Mouse (Mus musculus): ENCODE data around the gene Olfr1425. TPM values are rescaled to one million over a fixed set of nuclear protein-coding genes. Genes with fewer than 3 reads are reported as not detected.
"Not testable (repeated sequence)": the region's sequence is repeated elsewhere in the genome, so short reads cannot be mapped to it uniquely, and the experiment has no call there.

Olfr1425 gene
- polyA plus RNA-seq (2016; fragmentation: Nextera tagmentation; extraction: Ambion mirVana): not detected in 2 replicates

DNA sequence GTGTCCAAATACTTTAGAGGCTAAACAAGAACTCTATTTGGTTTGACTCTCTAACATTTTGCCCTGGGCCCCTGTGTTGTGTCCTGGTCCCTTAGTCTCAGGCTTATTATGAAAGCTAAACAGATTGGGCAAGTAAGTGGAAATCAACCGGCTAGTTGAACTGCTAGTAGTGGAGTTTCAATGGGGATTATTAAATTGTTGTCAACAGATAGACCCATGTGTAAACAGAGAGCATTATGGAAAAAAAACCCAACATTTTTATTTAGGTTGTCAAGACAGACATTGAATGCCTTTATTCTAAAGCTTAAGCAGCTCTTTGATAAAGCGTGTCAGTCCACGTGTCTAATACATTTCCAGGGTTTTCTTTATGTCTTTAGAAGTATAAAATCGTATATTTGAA lies at the start of gene Olfr1425:
Gene Olfr1425, minus strand, starts transcription at position 101 of the 400 bp plus-strand sequence.
- 85% methylated on average over 4 of the region's 4 CpGs for WGBS
- not testable (repeated sequence) for H3K9ac ChIP-seq (replicated peaks); H3K4me1 ChIP-seq

GRCm38 (mm10) chr19:12123103-12123502 lies 45.6 kb upstream of the Olfr1425 start, which contains the start of gene Olfr76:
Gene Olfr76, minus strand, starts transcription at chr19:12123203.
- 74% methylated on average over 3 of the region's 3 CpGs for WGBS
- Histone ChIP-seq H3K4me1 (no peaks in the 10 kb centered on the region), H3K9ac (replicated peaks) (no peak within 1 kb of the TSS), H3K27me3 (no peaks in the 10 kb centered on the region), H3K9me3 (no peaks in the 10 kb centered on the region), H3K36me3 (no peaks in the 10 kb centered on the region), H3K4me3 (no peak within 1 kb of the TSS), H3K4me2 (replicated peaks) (no peak within 1 kb of the TSS), H3K27ac (replicated peaks) (no peak within 1 kb of the TSS)
- ATAC-seq (ENCODE audit: low FRiP score, low read depth): no peak

More for the DNA sequence above, at the start of gene Olfr1425:
- ATAC-seq (ENCODE audit: low FRiP score, low read depth); H3K4me2 ChIP-seq (replicated peaks); H3K4me3 ChIP-seq; H3K27me3 ChIP-seq; H3K27ac ChIP-seq (replicated peaks); H3K36me3 ChIP-seq; H3K9me3 ChIP-seq: not testable (repeated sequence)

DNA sequence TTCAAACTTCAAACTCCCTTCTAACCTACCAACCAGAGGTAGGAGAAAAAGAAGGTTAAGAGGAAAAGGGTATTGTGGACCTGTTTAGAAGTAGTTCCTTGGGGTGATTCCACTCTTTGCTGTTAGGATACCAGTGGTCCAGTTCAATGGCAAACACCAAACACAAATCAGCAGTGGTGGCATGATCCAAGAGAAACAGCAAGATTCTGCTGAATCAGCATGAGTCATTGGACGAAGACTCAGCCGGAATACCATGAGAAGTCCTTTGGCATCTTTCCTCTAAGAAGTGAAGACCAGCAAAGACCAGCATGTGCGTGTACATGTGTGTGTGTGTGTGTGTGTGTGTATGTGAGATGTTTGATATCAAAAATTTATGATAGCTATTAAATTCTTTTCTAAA lies 38.9 kb upstream of the Olfr1425 start:
- no peaks in the 10 kb centered on the region for H3K4me1 ChIP-seq
- 90% methylated on average over 3 of the region's 3 CpGs for WGBS
- no peak for ATAC-seq (ENCODE audit: low FRiP score, low read depth)
- no peak overlapping the region for H3K4me2 ChIP-seq (replicated peaks)
- no peaks in the 10 kb centered on the region for H3K27me3 ChIP-seq
- H3K9ac ChIP-seq (replicated peaks): no peak overlapping the region
- H3K9me3 ChIP-seq: no peaks in the 10 kb centered on the region
- H3K36me3 ChIP-seq: no peaks in the 10 kb centered on the region
- H3K27ac ChIP-seq (replicated peaks): no peak overlapping the region
- no peak overlapping the region for H3K4me3 ChIP-seq

DNA sequence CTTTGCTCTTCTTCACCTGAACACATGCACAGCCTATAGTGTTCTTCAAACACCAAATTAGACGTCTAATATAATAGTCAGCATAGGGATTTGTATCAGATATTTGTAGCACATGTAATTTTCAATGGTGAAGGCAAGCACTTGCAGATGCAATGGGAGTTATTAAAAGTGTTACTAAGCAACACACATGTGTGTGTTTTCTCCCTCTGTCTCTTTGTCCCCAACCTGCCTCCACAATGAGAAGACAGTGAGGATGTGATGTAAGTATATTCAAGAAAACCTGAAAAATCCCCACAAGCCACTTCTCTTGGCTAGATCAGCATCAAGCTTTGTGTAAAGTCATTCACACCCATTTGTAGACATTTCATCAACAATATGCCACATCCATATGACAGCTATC lies 38.3 kb upstream of the Olfr1425 start, which contains the start of gene Olfr1428:
Gene Olfr1428, minus strand, starts transcription at position 101 of the 400 bp plus-strand sequence.
- Histone ChIP-seq H3K27me3 (no peaks in the 10 kb centered on the region), H3K4me1 (no peaks in the 10 kb centered on the region), H3K9ac (replicated peaks) (no peak within 1 kb of the TSS), H3K9me3 (no peaks in the 10 kb centered on the region), H3K4me3 (no peak within 1 kb of the TSS), H3K36me3 (no peaks in the 10 kb centered on the region), H3K27ac (replicated peaks) (no peak within 1 kb of the TSS), H3K4me2 (replicated peaks) (no peak within 1 kb of the TSS)
- 80% methylated on average over 1 of the region's 1 CpGs for WGBS
- ATAC-seq (ENCODE audit: low FRiP score, low read depth): no peak

DNA sequence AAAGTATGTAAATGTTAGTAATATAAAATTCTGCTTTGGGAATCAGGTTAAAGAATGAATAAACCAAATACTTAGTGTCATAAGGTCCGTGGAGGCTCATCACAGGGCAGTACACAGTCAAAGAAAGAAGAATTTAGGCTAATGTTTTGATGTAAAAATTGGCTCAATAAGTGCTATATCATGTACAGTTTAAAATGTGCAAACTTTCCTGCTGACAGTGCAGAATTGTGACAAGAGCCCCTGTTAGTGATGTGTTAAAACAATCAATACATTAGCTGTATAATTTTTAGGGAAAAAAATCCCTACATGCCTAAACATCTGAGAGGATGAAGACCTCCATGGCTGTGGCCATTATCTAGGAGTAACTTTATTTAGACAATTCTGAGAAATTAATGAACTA lies 36.3 kb upstream of the Olfr1425 start:
- no peak overlapping the region for H3K4me2 ChIP-seq (replicated peaks)
- H3K27me3 ChIP-seq: no peaks in the 10 kb centered on the region
- H3K27ac ChIP-seq (replicated peaks): no peak overlapping the region
- WGBS: 63% methylated on average over 1 of the region's 1 CpGs
- H3K9me3 ChIP-seq: no peaks in the 10 kb centered on the region
- H3K36me3 ChIP-seq: no peaks in the 10 kb centered on the region
- ATAC-seq (ENCODE audit: low FRiP score, low read depth): no peak
- H3K9ac ChIP-seq (replicated peaks): no peak overlapping the region
- H3K4me3 ChIP-seq: no peak overlapping the region
- H3K4me1 ChIP-seq: no peaks in the 10 kb centered on the region

DNA sequence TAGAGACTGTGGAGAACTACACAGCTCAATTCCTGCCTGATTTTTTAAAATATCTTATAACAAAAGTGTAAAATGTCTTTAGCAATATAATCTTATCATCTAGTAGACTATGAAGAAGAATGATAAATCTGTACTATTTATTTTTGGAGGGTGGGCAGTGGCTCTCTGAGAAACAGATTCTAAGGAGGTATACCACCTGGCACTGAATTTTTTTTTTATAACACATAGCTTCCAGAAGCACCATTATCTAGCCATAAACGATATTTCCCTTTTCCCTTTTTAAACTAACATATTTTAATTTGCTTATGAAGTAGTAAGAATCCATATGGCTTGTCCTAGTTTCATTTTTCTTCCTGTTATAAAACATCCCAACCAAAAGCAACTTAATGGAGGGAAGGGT lies 27.0 kb upstream of the Olfr1425 start:
- Histone ChIP-seq H3K27me3 (no peaks in the 10 kb centered on the region), H3K27ac (replicated peaks) (no peak overlapping the region), H3K9ac (replicated peaks) (no peak overlapping the region), H3K4me2 (replicated peaks) (no peak overlapping the region), H3K4me3 (no peak overlapping the region), H3K9me3 (no peaks in the 10 kb centered on the region), H3K36me3 (no peaks in the 10 kb centered on the region), H3K4me1 (no peaks in the 10 kb centered on the region)
- WGBS: 70% methylated on average over 1 of the region's 1 CpGs
- no peak for ATAC-seq (ENCODE audit: low FRiP score, low read depth)

- no peak within 1 kb of the TSS for H3K4me3 ChIP-seq
- no peaks in the 10 kb centered on the region for H3K27me3 ChIP-seq
- H3K36me3 ChIP-seq: no peaks in the 10 kb centered on the region
- ATAC-seq (ENCODE audit: low FRiP score, low read depth): no peak
- no peak within 1 kb of the TSS for H3K9ac ChIP-seq (replicated peaks)
- H3K9me3 ChIP-seq: no peaks in the 10 kb centered on the region
- no peak within 1 kb of the TSS for H3K27ac ChIP-seq (replicated peaks)
- no peak within 1 kb of the TSS for H3K4me2 ChIP-seq (replicated peaks)
- H3K4me1 ChIP-seq: no peaks in the 10 kb centered on the region
- WGBS: 93% methylated on average over 2 of the region's 2 CpGs
These were observed 25.7 kb upstream of the Olfr1425 start, which contains the start of gene Olfr1427 for GRCm38 (mm10) chr19:12103234-12103633. Gene Olfr1427, minus strand, starts transcription at chr19:12103334.

DNA sequence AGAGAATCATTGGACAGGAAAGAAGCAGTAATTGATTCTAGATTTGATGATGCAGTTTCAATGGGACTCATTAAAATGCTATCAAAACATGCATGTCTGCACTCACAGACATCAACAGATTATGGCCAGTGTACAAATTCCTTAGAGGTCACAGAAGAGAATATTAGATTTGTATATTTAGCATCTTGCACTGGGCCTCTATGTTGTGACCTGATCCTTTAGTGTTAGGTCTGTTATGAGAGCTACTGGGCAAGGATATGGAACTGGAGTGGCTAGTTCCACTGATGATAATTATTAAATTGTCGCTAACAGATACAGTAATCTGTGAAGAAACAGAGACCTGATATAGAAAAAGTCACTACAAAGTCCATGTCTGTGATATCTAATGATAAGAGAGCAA lies 14.4 kb upstream of the Olfr1425 start, which contains the start of gene Olfr1426:
Gene Olfr1426, minus strand, starts transcription at position 101 of the 400 bp plus-strand sequence.
- Histone ChIP-seq H3K36me3 (no peaks in the 10 kb centered on the region), H3K4me1 (no peaks in the 10 kb centered on the region), H3K4me2 (replicated peaks) (no peak within 1 kb of the TSS), H3K27me3 (no peaks in the 10 kb centered on the region), H3K27ac (replicated peaks) (no peak within 1 kb of the TSS), H3K9ac (replicated peaks) (no peak within 1 kb of the TSS), H3K4me3 (no peak within 1 kb of the TSS), H3K9me3 (no peaks in the 10 kb centered on the region)
- 87% methylated on average over 1 of the region's 1 CpGs for WGBS
- no peak for ATAC-seq (ENCODE audit: low FRiP score, low read depth)

- not testable (repeated sequence) for H3K9me3 ChIP-seq; H3K4me1 ChIP-seq; H3K27me3 ChIP-seq; H3K27ac ChIP-seq (replicated peaks); H3K4me2 ChIP-seq (replicated peaks); H3K9ac ChIP-seq (replicated peaks); ATAC-seq (ENCODE audit: low FRiP score, low read depth); H3K4me3 ChIP-seq; H3K36me3 ChIP-seq
- WGBS: 81% methylated on average over 1 of the region's 1 CpGs
These were observed 8.0 kb downstream of the Olfr1425 start for GRCm38 (mm10) chr19:12069546-12069945.

GRCm38 (mm10) chr19:12067806-12068205 lies 9.7 kb downstream of the Olfr1425 start:
- H3K9me3 ChIP-seq; H3K4me1 ChIP-seq; H3K27me3 ChIP-seq; ATAC-seq (ENCODE audit: low FRiP score, low read depth); H3K4me3 ChIP-seq; H3K27ac ChIP-seq (replicated peaks); H3K9ac ChIP-seq (replicated peaks); H3K36me3 ChIP-seq; H3K4me2 ChIP-seq (replicated peaks): not testable (repeated sequence)
- 69% methylated on average over 1 of the region's 1 CpGs for WGBS

GRCm38 (mm10) chr19:12062582-12062981 lies 14.9 kb downstream of the Olfr1425 start, which contains the start of gene Olfr1424:
Gene Olfr1424, minus strand, starts transcription at chr19:12062682.
- not testable (repeated sequence) for H3K9ac ChIP-seq (replicated peaks); H3K4me2 ChIP-seq (replicated peaks); ATAC-seq (ENCODE audit: low FRiP score, low read depth)

GRCm38 (mm10) chr19:12043163-12043562 lies 34.4 kb downstream of the Olfr1425 start:
- Histone ChIP-seq H3K27ac (replicated peaks) (no peak overlapping the region), H3K4me1 (no peaks in the 10 kb centered on the region), H3K27me3 (no peaks in the 10 kb centered on the region), H3K9me3 (no peaks in the 10 kb centered on the region), H3K36me3 (no peaks in the 10 kb centered on the region), H3K9ac (replicated peaks) (no peak overlapping the region), H3K4me3 (no peak overlapping the region), H3K4me2 (replicated peaks) (no peak overlapping the region)
- WGBS: 88% methylated on average over 5 of the region's 5 CpGs
- ATAC-seq (ENCODE audit: low FRiP score, low read depth): no peak

More at GRCm38 (mm10) chr19:12062582-12062981, 14.9 kb downstream of the Olfr1425 start, which contains the start of gene Olfr1424:
- not testable (repeated sequence) for H3K36me3 ChIP-seq; H3K4me1 ChIP-seq; H3K27me3 ChIP-seq; H3K9me3 ChIP-seq; H3K4me3 ChIP-seq; H3K27ac ChIP-seq (replicated peaks)
- WGBS: 85% methylated on average over 1 of the region's 1 CpGs

DNA sequence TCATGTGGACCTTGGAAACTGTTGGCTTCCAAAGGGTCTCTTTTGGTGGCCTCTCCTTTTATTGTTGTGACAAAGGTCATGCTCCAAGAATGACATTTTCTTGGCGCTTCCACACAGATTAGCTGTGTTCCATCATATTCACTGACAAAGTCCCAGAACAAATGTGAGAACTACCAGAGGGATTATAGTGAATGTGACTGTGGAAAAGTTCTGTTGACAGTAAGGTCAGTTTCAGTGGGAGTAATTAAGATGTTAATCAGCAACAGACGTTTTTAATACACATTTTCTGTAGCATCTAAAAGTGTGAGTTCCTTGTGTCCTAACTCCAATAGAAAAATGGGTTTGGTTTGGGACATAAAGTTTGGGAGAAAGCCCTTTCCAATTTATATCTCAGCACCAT lies 36.3 kb downstream of the Olfr1425 start, which contains the start of gene Olfr1423:
Gene Olfr1423, minus strand, starts transcription at position 101 of the 400 bp plus-strand sequence.
- Histone ChIP-seq H3K4me3 (no peak within 1 kb of the TSS), H3K36me3 (no peaks in the 10 kb centered on the region), H3K27ac (replicated peaks) (no peak within 1 kb of the TSS), H3K9me3 (no peaks in the 10 kb centered on the region), H3K4me2 (replicated peaks) (no peak within 1 kb of the TSS), H3K27me3 (no peaks in the 10 kb centered on the region), H3K9ac (replicated peaks) (no peak within 1 kb of the TSS), H3K4me1 (no peaks in the 10 kb centered on the region)
- 72% methylated on average over 2 of the region's 2 CpGs for WGBS
- ATAC-seq (ENCODE audit: low FRiP score, low read depth): no peak
